Mouse (Mus musculus) c-Kit-negative CD71-positive TER-119-positive erythroid progenitor cells, embryonic 14.5 days (primary cell): ENCODE measurements around the gene Stradb.
"Not testable (repeated sequence)": the region's sequence is repeated elsewhere in the genome, so short reads cannot be mapped to it uniquely, and the experiment has no call there.

ENCODE experiments used
- DNase-seq: peaks from one replicate; pipeline ENCODE4 v3.0.0-alpha.2; 2013; ENCODE audit warnings: low read depth, low spot score

Gene Stradb

DNA sequence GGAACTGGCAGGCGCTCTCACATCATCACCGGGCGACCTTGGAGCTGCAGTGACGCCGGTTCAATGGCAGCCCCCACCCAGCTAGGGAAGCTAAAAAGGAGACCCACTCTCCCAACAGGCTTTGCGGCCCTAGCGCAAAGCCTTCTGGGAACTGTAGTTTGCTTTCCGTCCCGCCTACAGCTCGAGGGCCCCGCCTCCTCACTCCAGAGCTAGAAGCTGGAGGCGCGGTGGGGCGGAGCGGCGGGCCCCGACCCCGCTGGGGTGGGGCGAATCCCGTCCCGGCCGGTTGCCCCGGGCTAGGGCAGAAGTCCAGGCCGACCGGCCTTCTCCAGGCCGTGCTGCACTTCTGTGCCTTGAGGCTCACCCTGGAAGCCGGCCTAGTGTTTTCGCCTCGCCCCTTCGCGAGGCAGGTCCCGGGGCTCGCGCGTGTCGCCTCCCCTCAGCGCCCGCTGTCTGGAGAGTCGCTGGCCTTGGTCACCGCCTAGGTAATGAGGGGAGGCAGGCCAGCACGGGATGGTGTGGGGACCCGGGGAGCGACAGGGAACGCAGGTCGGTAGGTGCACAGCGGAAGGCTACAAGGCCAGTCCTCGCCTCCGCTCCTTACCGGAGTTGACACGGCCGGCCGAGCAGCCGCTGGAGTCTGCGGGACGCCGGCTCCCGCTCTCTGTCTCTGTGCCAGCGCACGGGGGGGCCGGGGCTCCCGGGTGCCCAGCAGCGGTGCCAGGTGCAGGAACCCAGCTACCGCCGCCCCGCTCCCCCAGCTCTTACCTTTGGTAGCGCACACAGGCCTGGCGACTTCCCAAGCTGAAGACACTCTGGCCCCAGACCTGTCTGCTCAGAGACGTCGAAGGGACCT is at the start of gene Stradb, which contains the start of gene Trak2:
Stradb (plus strand) TSS at position 157 of the 856 bp plus-strand sequence.
Trak2 (minus strand) TSS at position 65 of the 856 bp plus-strand sequence.
- peak; percentile 89 for DNase-seq

- no peak for DNase-seq
Observed at GRCm38 (mm10) chr1:58926664-58927063, 46.7 kb upstream of the Stradb start.

GRCm38 (mm10) chr1:58936746-58937605 is 36.3 kb upstream of the Stradb start:
- DNase-seq: no peak

GRCm38 (mm10) chr1:58937606-58938099 is 35.7 kb upstream of the Stradb start:
- no peak for DNase-seq

- no peak for DNase-seq
Observed at GRCm38 (mm10) chr1:58945523-58945922, 27.8 kb upstream of the Stradb start.

GRCm38 (mm10) chr1:58945960-58946670 is 27.2 kb upstream of the Stradb start:
- no peak for DNase-seq

DNA sequence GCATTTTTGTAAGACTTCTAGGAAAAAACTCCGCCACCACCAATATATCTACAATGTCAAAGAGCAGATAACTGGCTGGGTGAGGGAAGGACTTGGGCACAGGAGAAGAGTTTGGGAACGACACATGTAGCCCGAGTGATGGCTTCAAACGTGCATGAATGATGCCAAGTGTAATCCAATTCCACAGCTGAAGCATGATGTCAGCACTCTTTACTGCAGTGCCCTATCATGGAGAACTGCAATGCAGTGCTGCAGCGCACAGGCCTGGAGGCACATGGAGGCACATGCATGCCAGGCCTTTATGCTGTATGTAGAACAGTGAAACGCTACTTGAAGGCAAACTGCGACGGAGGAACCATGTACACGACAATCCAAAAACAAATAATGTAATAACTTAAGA is 26.6 kb upstream of the Stradb start:
- DNase-seq: no peak

GRCm38 (mm10) chr1:58949561-58950106 is 23.7 kb upstream of the Stradb start:
- DNase-seq: no peak

DNA sequence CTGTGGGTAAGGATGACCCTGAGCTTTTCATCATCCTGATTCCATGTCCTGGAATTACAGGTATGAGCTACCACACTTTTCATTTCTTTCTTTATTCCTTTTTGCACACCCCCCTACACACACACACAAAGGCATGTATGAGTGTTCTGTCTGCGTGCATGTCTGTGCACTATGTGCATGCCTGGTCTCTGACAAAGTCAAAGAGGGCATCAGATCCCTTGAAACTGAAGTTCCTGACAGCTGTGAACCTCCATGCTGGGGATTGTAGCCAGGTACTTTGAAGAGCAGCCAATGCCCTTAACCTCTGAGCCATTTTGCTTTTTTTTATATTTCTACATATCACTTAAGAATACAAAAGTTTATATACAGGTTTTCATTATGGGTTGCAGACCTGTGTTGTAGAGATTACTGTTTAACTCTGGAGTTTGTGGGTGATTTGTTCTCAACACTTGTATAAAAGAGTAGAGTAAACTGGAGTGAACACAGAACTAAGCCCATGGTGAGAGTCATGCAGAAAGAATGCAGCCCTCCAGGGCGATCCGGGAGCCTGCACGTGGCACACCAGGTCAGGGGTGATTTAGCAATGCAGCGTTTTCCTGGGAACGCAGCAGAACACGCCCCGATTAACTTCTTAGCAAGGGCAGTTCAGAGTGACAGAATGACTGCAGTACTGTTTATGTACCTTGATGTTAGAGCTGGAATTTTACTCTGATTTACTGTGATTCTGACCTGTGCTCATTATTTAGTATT is 22.2 kb upstream of the Stradb start:
- no peak for DNase-seq

GRCm38 (mm10) chr1:58951841-58952240 is 21.5 kb upstream of the Stradb start:
- DNase-seq: no peak

GRCm38 (mm10) chr1:58952526-58952925 is 20.8 kb upstream of the Stradb start:
- DNase-seq: no peak

GRCm38 (mm10) chr1:58952997-58953396 is 20.3 kb upstream of the Stradb start:
- no peak for DNase-seq

DNA sequence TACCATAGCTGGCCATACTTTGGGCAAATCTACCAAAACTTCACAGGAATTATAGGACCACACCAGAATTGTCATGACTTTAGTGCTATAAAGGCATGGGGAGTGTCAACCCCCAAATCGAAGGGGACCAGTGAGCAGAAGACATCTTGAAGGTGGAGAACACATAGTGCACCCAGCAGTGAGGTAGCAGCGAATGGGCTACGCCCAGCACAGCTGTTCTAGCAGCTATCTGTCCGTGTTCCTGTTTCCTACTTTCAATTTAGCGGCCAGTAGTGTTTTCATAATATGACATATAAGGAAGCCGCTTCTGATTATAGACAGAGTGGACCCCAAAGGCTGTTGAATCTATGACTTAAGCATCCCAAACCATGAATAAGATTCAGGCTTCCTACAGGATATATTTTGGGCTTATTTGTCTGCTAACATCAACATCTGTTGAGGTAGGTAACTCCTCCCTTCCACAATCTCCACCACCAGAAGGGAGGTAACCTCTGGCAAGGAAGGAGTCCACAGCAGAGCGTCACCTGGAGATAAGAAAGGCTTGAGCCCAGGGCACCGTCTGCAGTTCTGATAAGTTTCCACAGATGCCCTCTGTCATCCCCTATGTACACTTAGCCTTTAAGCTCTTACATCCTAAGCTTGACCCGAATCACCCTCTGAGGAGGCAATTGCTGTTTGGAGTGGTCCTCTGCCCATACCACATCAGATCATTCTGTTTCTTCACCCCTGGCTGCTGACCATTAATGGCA is 19.5 kb upstream of the Stradb start:
- peak; percentile 92 for DNase-seq

DNA sequence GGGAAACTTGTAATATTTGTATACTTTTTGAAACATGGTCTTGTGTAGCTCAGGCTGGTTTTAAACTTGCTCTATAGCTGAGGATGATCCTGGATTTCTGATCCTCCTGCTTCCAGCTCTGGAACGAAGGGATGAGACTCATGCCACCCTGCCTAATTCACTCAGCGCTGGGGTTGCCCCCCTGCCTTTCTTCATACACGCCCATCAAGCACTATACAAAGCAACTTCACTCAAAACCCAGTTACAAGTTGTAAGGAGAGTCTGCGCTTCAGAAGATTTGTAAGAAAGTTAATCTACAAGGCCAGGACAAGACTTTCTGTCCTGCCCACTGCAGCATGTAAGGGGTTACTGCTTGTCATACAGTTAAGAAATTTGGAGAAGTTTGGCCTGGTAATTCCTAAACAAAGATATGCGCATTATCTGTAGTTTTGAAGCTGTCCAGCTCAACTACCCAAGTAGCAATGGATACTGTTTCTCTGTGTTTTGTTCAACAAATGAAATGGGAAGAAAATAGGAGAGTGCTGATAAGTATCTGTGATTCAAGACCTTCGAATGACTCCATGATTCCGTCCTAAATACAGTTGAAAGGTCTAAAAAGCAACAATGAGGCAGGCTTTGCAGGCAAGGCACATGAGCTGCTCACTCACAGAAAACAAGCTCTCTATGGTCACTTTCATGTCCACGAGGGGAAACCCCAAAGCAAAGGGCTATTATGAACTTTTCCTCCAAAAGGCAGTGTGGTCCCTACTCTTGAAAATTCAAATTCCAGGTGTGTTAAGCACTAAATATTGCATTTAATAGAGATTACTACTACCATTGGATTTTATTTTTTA is 18.5 kb upstream of the Stradb start:
- DNase-seq: no peak

DNA sequence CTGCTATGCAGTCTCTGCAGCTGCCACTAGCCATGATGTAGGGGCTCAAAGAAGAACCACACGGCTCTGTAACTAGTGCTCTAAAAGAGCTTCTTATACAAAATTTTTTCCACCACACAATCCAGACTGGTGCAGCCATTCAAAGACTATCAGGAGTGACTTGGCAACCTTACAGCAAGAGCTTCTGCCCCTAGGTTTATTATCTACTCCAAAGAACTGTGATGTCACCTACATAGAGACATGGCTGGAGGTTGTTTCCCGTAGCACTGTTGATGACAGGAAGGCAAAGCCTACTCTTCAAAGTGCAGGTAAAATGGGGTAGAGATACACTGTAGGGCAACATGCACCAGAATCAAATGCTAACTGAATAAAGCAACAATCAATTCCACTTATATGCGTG is 17.6 kb upstream of the Stradb start:
- DNase-seq: peak; percentile 68

GRCm38 (mm10) chr1:58956229-58956628 is 17.1 kb upstream of the Stradb start:
- no peak for DNase-seq

DNA sequence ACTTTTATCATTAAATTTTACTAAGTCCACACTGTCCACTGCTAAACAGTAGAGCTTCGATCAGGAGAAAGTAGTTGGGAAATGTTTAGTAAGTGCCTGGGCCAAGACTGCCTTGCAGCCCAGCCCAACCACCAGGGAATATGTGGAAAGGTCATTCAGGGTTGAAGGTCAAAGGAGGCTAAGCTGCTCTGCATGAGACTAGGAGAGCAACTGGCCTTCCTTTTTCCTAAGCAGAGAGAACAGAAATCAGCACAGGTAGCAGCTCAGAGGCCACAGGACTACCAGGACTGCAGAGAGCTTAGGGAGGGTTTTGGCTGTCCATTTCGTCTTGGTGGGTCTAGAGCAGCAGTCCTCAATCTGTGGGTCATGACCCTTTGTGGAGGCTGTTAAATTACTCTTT is 15.4 kb upstream of the Stradb start:
- DNase-seq: no peak

- not testable (repeated sequence) for DNase-seq
Observed at GRCm38 (mm10) chr1:58958789-58959526, 14.4 kb upstream of the Stradb start.
